Mouse (Mus musculus): ENCODE results near the gene Aff2. TPM values are rescaled to one million over a fixed set of nuclear protein-coding genes. Genes with fewer than 3 reads are reported as not detected.

Aff2 gene
- polyA plus RNA-seq, 1 experiment from 2014 or later, result 16.0 TPM

DNA sequence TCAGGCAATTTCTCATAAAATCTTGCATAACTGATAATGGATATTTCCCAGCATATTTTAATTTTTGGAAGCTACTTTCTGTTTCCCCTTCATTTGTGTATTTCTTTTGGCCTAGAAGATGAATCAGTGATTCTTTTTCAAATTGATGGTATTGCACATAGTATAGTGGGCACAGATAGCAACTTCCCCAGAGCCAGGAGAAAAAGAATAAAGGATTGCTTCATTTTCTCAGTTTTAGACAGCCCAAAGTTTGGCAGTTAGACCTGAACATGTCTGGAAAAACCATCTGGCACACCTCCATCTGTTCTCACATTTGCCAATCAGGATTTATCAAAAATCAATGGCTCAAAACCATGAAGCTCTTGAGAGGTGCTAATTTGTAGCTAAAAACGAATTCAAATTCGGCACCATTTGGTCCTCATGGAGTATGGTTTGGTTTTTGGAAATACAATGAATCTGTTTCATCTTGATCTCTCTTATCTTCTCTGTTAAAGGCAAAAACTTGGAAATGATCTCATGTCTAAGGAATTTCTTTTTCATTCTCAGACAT lies 441.9 kb downstream of the Aff2 start:
- H3K4me2 ChIP-seq (replicated peaks), result no peak overlapping the region
- no peaks in the 10 kb centered on the region for H3K36me3 ChIP-seq
- WGBS, result 77% methylated on average over 2 of the region's 2 CpGs
- ATAC-seq, result no peak
- no peak overlapping the region for H3K4me3 ChIP-seq (replicated peaks)
- H3K4me1 ChIP-seq (replicated peaks), result no peaks in the 10 kb centered on the region
- no peak overlapping the region for H3K27ac ChIP-seq
- H3K9me3 ChIP-seq, result no peaks in the 10 kb centered on the region
- no peak overlapping the region for H3K9ac ChIP-seq (replicated peaks)
- H3K27me3 ChIP-seq, result no peaks in the 10 kb centered on the region

DNA sequence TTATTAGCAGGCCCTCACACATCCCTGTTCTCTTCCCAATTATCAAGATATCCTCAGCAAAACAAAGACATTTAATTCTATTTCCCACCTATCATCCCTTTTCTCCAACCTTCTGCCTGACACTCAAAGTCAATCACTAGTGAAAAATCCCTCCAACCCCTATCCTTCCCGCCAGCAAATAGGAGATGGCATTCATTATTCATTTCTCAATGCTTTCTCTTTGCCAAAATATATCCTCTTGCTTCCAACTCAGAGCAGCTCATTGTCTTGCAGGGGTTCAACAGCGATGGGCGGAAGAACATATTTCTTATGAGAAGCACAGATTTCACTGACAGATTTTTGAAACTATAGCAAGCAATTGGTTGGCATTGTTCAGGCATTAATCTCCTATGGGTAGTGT lies 442.4 kb downstream of the Aff2 start:
- ATAC-seq, result no peak
- WGBS, result 84% methylated on average over 3 of the region's 3 CpGs
- no peaks in the 10 kb centered on the region for H3K9me3 ChIP-seq
- no peak overlapping the region for H3K9ac ChIP-seq (replicated peaks)
- H3K4me1 ChIP-seq (replicated peaks), result no peaks in the 10 kb centered on the region
- H3K27me3 ChIP-seq, result no peaks in the 10 kb centered on the region
- no peak overlapping the region for H3K4me2 ChIP-seq (replicated peaks)
- no peaks in the 10 kb centered on the region for H3K36me3 ChIP-seq
- H3K27ac ChIP-seq, result no peak overlapping the region
- no peak overlapping the region for H3K4me3 ChIP-seq (replicated peaks)

DNA sequence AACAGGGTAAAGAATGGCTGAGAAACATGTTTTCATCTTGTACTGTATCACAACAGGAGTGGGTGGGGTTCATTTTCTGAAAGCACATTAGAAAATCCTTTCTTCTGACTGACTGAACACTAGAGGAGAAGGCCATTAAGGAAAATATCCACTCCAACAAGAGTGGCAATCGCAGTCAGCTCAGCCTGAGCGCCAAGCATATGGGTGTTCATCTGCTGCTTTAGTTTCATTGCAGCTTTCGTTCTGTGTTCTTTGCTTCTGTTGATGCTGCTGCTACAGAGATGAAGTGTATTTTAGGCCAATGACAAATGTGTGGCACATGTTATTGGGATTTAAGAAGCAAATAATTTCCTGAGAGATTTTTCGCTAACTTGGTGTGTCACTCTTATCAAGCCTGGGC lies 451.7 kb downstream of the Aff2 start:
- H3K9me3 ChIP-seq, result no peaks in the 10 kb centered on the region
- H3K36me3 ChIP-seq, result no peaks in the 10 kb centered on the region
- no peak overlapping the region for H3K9ac ChIP-seq (replicated peaks)
- no peak overlapping the region for H3K27ac ChIP-seq
- no peak for ATAC-seq
- no peak overlapping the region for H3K4me3 ChIP-seq (replicated peaks)
- no peak overlapping the region for H3K4me2 ChIP-seq (replicated peaks)
- no peaks in the 10 kb centered on the region for H3K27me3 ChIP-seq
- WGBS, result 84% methylated on average over 4 of the region's 4 CpGs
- no peaks in the 10 kb centered on the region for H3K4me1 ChIP-seq (replicated peaks)

DNA sequence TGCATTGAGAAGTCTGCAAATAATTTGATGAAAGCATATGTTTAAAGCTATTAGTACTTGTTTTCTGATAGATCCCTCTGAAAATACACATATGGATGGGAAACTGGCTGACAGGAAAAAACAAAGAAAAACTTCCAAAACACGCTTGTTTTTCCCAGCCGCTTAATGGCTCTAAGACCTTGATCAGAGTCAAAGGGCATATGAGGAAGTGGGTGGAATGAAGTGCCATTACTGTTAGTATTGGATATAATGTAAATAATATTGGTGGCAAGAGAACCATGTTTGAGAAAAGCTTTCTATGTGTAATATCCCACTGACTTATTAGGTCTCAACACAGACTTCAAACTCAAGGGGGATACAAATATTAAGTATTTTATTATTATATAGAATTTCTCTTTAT lies 455.0 kb downstream of the Aff2 start:
- H3K27ac ChIP-seq, result no peak overlapping the region
- ATAC-seq, result no peak
- 96% methylated on average over 2 of the region's 2 CpGs for WGBS
- no peaks in the 10 kb centered on the region for H3K27me3 ChIP-seq
- no peak overlapping the region for H3K4me2 ChIP-seq (replicated peaks)
- H3K9me3 ChIP-seq, result no peaks in the 10 kb centered on the region
- H3K9ac ChIP-seq (replicated peaks), result no peak overlapping the region
- H3K4me3 ChIP-seq (replicated peaks), result no peak overlapping the region
- no peaks in the 10 kb centered on the region for H3K4me1 ChIP-seq (replicated peaks)
- no peaks in the 10 kb centered on the region for H3K36me3 ChIP-seq

DNA sequence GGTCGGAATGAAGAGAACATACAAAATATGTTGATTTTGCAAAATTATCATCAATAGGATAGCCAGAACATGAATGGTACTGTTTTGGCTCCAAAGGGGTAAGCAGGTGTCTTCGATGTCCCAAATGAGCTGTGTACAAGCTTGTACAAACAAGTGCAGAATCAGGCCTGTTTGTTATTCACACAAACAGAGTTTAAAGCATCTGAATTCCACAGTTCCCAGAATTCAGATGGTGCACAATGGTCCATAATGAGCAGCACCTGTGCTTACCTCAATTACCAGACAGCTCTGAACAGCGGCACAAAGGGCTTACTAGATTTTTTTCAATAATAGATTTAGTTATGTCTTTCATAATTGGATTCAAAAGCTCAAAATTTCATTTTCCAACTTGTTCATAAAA lies 457.6 kb downstream of the Aff2 start:
- Histone ChIP-seq H3K27ac (no peak overlapping the region), H3K9me3 (no peaks in the 10 kb centered on the region), H3K4me3 (replicated peaks) (no peak overlapping the region), H3K9ac (replicated peaks) (no peak overlapping the region), H3K27me3 (no peaks in the 10 kb centered on the region), H3K36me3 (no peaks in the 10 kb centered on the region), H3K4me2 (replicated peaks) (no peak overlapping the region), H3K4me1 (replicated peaks) (no peaks in the 10 kb centered on the region)
- 86% methylated on average over 3 of the region's 3 CpGs for WGBS
- no peak for ATAC-seq

DNA sequence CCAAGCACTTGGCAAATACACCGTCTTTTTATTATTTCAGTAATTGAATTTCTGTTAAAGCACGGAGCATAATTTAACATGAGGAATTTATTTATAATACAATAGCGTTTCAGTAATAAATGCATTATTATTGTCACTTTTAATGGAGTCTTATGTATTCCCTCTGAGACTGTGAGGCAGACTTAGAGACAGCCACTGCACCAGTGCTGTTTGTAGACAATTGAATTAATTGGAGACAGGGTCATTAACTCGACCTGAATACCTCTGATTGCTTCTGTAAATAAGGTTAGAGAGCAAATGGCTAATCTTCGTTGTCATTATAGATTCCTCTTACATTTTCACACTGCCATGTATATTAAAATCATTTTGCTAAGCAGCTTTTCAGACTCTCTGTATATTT lies 458.1 kb downstream of the Aff2 start:
- Histone ChIP-seq H3K27ac (no peak overlapping the region), H3K27me3 (no peaks in the 10 kb centered on the region), H3K4me3 (replicated peaks) (no peak overlapping the region), H3K36me3 (no peaks in the 10 kb centered on the region), H3K9ac (replicated peaks) (no peak overlapping the region), H3K4me1 (replicated peaks) (no peaks in the 10 kb centered on the region), H3K9me3 (no peaks in the 10 kb centered on the region), H3K4me2 (replicated peaks) (no peak overlapping the region)
- 57% methylated on average over 5 of the region's 5 CpGs for WGBS
- no peak for ATAC-seq

DNA sequence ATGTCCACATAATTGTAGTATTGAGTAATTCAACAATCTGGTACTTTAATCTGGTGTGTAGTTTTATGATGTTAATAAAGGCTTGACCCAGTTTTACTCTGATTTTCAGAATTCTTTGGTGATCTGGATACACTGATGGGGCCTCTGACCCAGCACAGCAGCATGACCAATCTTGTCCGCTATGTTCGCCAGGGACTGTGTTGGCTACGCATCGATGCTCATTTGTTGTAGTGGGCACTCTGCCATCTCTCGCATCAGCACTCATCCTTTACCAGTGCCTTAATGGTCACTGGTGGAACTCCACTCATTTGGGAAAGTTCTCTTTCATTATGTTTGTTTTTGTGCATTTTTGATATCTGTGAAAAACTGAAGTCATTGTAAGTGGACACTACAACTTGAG lies 507.5 kb downstream of the Aff2 start:
- Histone ChIP-seq H3K36me3 (no peaks in the 10 kb centered on the region), H3K27ac (no peak overlapping the region), H3K4me1 (replicated peaks) (no peaks in the 10 kb centered on the region), H3K27me3 (no peaks in the 10 kb centered on the region), H3K4me2 (replicated peaks) (no peak overlapping the region), H3K9ac (replicated peaks) (no peak overlapping the region), H3K9me3 (no peaks in the 10 kb centered on the region), H3K4me3 (replicated peaks) (no peak overlapping the region)
- ATAC-seq, result no peak
- WGBS, result 82% methylated on average over 5 of the region's 5 CpGs

DNA sequence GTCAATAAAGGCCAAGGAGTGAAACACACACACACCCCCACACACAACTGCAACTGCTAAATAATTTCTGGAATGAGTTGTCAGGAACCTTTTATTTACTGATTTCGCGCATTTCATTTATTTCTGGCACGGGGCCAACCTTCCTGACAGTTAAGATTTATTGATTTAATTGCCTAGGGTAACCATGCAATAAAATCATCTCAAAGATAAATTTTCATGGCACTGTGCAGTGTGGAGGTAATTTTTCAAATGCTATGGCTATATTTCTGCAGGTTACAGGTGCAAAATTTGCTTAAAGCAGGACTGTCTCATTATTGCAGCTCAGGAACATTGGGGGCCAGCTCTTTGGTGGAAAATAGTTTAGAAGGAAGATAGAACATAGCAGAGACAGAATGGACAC lies 531.6 kb downstream of the Aff2 start:
- Histone ChIP-seq H3K36me3 (no peaks in the 10 kb centered on the region), H3K4me1 (replicated peaks) (no peaks in the 10 kb centered on the region), H3K4me3 (replicated peaks) (no peak overlapping the region), H3K9me3 (no peaks in the 10 kb centered on the region), H3K9ac (replicated peaks) (no peak overlapping the region), H3K27ac (no peak overlapping the region), H3K4me2 (replicated peaks) (no peak overlapping the region), H3K27me3 (no peaks in the 10 kb centered on the region)
- no peak for ATAC-seq
- 72% methylated on average over 3 of the region's 3 CpGs for WGBS
